Mouse (Mus musculus): ENCODE data around the gene Ubl4b. TPM values are rescaled to one million over a fixed set of nuclear protein-coding genes. Genes with fewer than 3 reads are reported as not detected.

Gene Ubl4b
- polyA plus RNA-seq, 1 experiment from 2014 or later: not detected

DNA sequence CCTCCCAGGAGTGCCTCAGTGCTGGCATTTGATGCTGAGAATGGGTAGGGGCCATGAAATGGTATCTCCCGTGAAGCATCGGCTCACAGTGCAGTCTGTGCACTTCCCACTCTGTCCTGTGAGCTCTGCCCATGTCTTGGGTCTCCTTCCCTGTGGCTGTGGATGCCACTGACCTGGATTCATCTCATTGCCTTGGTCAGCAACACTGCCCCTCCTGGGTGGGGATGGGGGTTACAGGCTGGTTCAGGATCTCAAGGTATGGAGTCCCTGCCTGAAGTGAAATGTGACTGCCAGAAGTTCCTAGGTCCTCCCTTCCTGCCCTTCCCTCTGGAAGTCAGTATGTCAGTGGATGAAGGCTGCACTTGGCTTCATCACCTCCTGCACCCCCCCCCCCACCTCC is 7.2 kb upstream of the Ubl4b start:
- 76% methylated on average over 2 of the region's 2 CpGs for WGBS
- no peaks in the 10 kb centered on the region for H3K9me3 ChIP-seq
- no peak overlapping the region for H3K4me3 ChIP-seq
- peaks cover 14% of the 10 kb centered on the region for H3K27me3 ChIP-seq (ENCODE audit: insufficient read depth, poor library complexity, severe bottlenecking)
- H3K4me1 ChIP-seq (replicated peaks): peaks cover 29% of the 10 kb centered on the region
- no peaks in the 10 kb centered on the region for H3K36me3 ChIP-seq
- no peak for DNase-seq (ENCODE audit: low spot score)
- no peak overlapping the region for H3K27ac ChIP-seq

GRCm38 (mm10) chr3:107559183-107559582 is 4.3 kb upstream of the Ubl4b start:
- Histone ChIP-seq H3K4me1 (replicated peaks) (peaks cover 23% of the 10 kb centered on the region), H3K36me3 (no peaks in the 10 kb centered on the region), H3K4me3 (no peak overlapping the region), H3K27ac (no peak overlapping the region), H3K9me3 (no peaks in the 10 kb centered on the region), H3K27me3 (ENCODE audit: insufficient read depth, poor library complexity, severe bottlenecking) (peaks cover 14% of the 10 kb centered on the region)
- peak; percentile 72 for DNase-seq (ENCODE audit: low spot score)
- WGBS: 26% methylated on average over 3 of the region's 3 CpGs

DNA sequence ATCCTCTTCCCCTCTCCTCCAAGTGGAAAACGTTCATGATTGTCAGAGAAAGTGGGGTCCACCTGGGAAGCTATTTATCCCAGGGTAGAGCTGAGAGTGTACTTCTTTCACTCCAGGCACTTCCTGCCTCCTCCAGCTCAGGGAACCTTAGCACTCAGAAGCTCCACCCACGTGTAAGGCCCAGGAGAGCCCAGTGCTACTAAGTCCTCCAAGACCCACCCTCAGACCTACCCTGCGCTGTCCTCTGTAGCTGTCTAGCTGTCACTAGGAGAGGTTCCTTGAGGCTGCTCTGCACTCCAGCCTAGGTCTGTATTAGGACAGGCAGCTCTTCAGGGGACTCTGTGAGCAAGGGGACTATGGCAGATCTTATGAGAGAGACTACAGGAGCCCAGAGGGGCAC is 3.9 kb upstream of the Ubl4b start:
- Histone ChIP-seq H3K9me3 (no peaks in the 10 kb centered on the region), H3K27ac (no peak overlapping the region), H3K4me1 (replicated peaks) (peaks cover 20% of the 10 kb centered on the region), H3K27me3 (ENCODE audit: insufficient read depth, poor library complexity, severe bottlenecking) (peaks cover 14% of the 10 kb centered on the region), H3K4me3 (no peak overlapping the region), H3K36me3 (no peaks in the 10 kb centered on the region)
- no peak for DNase-seq (ENCODE audit: low spot score)
- 35% methylated on average over 3 of the region's 3 CpGs for WGBS

DNA sequence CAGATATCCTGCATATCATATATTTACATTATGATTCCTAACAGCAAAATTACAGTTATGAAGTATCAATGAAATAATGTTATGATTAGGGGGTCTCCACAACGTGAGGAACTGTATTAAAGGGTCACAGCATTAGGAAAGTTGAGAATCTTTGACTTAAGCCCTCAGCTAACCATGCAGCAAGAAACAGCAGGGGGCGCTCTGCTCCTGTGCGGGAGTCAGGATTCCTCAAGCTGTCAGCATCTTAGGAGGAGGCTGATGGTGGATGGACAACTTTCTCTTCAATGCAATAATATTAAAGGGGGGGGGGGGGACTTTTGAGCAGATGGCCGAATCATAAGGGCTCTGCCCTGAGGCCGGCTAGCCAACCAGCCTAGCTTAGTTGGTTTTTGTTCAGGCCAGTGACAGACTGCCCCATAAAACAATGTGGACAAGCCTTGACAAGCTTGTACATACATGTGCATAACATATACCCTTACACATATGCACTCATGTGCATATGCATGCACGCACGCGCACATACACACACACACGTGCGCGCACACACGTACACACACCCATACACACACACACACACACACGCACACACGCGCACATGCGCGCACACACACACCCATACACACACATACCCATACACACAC is 4.3 kb downstream of the Ubl4b start:
- Histone ChIP-seq H3K4me3 (no peak overlapping the region), H3K4me1 (replicated peaks) (peaks cover 19% of the 10 kb centered on the region), H3K36me3 (no peaks in the 10 kb centered on the region), H3K9me3 (no peaks in the 10 kb centered on the region), H3K27me3 (ENCODE audit: insufficient read depth, poor library complexity, severe bottlenecking) (no peaks in the 10 kb centered on the region; the same call in 1 of the 2 replicates), H3K27ac (no peak overlapping the region)
- DNase-seq (ENCODE audit: low spot score): peak; percentile 67
- 75% methylated on average over 17 of the region's 17 CpGs for WGBS

DNA sequence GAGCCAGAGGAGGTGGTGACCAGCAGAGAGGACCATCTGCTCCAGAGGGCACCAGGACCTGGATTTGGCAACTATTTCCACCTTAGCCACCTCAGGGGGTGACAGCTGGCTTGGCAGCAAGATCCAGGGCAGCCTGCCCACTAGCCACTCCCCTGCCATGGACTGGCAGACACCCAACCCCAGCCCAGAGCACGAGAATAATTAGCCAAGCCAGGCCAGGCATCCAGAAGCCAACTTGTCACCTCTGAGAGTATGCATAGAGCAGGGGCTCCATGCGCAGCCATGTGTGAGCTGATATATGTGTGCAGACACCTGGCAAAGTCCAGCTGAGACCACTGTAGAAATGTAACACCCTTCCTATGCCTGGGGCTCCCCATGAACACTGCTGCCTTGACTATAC is 7.9 kb downstream of the Ubl4b start:
- H3K36me3 ChIP-seq: no peaks in the 10 kb centered on the region
- H3K4me1 ChIP-seq (replicated peaks): peaks cover 15% of the 10 kb centered on the region; the same call in 1 of the 2 replicates
- no peak for DNase-seq (ENCODE audit: low spot score)
- 81% methylated on average over 2 of the region's 2 CpGs for WGBS
- no peaks in the 10 kb centered on the region for H3K9me3 ChIP-seq
- no peak overlapping the region for H3K4me3 ChIP-seq
- H3K27ac ChIP-seq: no peak overlapping the region
- no peaks in the 10 kb centered on the region for H3K27me3 ChIP-seq (ENCODE audit: insufficient read depth, poor library complexity, severe bottlenecking)

DNA sequence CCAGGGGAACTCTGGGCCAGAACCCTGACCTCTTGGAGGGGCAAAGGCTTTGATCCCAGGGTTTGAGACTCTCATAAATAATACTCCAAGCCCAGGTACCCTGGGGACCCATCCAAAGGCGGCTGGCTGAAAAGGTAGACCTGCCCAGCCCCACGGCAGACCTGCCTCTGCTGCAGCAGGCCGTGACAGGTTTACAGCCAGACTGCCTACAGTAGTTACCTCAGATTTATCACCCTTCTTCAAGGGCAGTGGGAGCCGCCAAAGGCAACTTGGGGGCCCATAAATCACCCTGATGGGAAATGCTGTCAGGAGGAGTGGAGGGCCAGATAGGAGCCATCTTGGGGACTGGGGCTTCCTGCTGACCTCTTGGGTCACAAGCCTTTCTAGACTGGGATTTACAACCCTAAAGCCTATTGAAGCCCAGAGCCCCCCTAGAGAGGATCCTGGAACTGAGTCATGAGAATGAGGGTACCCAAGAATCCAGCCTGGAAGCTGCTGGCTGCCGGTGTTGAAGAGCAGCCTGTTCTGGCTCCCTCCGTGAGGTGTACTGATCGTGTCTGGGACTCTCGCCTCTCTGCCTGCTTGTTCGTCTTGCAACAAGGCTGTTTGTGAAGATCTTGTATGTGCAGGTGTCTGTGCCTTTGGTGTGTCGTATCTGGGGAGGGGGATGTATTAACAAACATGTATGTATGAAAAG is 9.0 kb downstream of the Ubl4b start:
- H3K4me3 ChIP-seq: no peak overlapping the region
- no peaks in the 10 kb centered on the region for H3K9me3 ChIP-seq
- H3K36me3 ChIP-seq: no peaks in the 10 kb centered on the region
- no peak for DNase-seq (ENCODE audit: low spot score)
- WGBS: 79% methylated on average over 10 of the region's 10 CpGs
- H3K27ac ChIP-seq: no peak overlapping the region
- peaks cover 15% of the 10 kb centered on the region; the same call in 1 of the 2 replicates for H3K4me1 ChIP-seq (replicated peaks)
- no peaks in the 10 kb centered on the region for H3K27me3 ChIP-seq (ENCODE audit: insufficient read depth, poor library complexity, severe bottlenecking)

GRCm38 (mm10) chr3:107545278-107545677 is 9.6 kb downstream of the Ubl4b start:
- Histone ChIP-seq H3K36me3 (no peaks in the 10 kb centered on the region), H3K4me1 (replicated peaks) (peaks cover 12% of the 10 kb centered on the region; the same call in 1 of the 2 replicates), H3K27ac (no peak overlapping the region), H3K9me3 (no peaks in the 10 kb centered on the region), H3K27me3 (ENCODE audit: insufficient read depth, poor library complexity, severe bottlenecking) (no peaks in the 10 kb centered on the region), H3K4me3 (no peak overlapping the region)
- DNase-seq (ENCODE audit: low spot score): no peak
- WGBS: 79% methylated on average over 5 of the region's 5 CpGs

DNA sequence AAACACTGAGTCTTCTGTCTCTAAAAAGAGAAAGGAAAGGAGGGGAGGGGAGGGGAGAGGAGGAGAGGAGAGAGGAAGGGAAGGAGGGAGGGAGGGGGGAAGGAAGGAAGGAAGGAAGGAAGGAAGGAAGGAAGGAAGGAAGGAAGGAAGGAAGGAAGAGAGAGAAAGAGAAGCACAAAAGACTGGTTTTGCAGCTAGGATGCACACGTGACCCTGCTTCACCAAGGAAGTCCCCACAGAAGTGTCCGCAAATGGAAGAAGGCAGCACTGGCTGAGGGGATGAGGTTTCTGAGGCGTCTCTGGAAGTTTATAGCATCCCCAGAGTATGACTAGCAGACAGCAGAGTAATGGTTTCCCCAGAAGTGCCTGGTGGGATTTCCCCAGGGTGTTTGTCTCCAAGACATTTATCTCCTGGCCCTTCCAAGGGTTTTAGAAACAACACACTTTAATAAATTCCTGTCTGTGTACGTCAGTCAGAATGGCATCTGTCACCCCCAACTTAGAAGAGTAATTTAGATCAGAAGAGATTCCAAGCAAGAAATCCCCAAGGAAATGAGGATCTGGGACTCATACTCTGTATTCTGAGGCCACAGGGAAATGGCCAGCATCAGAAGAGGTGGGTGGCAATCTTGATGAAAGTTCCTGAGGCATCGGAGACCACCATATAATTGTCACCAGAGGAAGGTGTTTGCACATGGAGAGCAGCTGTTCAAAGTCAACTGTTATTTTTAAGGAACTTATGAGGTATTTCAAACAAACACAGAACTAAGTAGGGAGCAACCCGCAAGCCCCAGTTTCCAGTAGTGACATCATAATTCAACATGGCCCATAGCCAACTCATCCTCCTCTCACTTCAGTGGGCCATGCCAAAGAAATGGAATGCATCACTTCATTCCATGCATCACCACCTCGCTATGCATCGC is 11.5 kb downstream of the Ubl4b start:
- no peak overlapping the region for H3K4me3 ChIP-seq
- H3K9me3 ChIP-seq: no peaks in the 10 kb centered on the region
- no peak overlapping the region for H3K27ac ChIP-seq
- peaks cover 9% of the 10 kb centered on the region; the same call in 1 of the 2 replicates for H3K4me1 ChIP-seq (replicated peaks)
- whole genome bisulfite sequencing: 79% methylated on average over 8 of the region's 8 CpGs
- DNase-seq (ENCODE audit: low spot score): no peak
- H3K27me3 ChIP-seq (ENCODE audit: insufficient read depth, poor library complexity, severe bottlenecking): 0 out of 2 replicates have a peak, but pooled peaks cover 2% of the 10 kb centered on the region
- H3K36me3 ChIP-seq: no peaks in the 10 kb centered on the region

DNA sequence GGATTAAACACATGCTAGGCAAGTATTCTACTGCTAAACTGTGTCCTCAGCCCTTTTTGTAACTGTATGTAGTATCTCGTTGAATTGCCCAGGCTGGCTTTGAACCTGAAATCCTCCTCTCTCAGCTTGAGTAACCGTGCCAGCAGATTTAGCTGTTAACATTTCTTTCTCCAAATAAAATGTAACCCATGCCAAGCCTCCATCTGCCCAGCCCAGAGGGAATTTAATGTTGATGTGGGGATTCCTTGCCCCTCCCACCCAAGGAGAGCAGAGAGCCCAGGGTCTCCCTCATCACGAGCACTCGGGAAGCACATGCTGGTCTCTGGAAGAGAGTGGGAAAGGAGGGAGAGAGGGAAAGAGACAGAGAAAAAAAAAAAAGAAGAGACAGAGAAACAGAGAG is 12.3 kb downstream of the Ubl4b start:
- Histone ChIP-seq H3K36me3 (no peaks in the 10 kb centered on the region), H3K4me3 (no peak overlapping the region), H3K27me3 (ENCODE audit: insufficient read depth, poor library complexity, severe bottlenecking) (peaks cover 11% of the 10 kb centered on the region; the same call in 1 of the 2 replicates), H3K9me3 (no peaks in the 10 kb centered on the region), H3K4me1 (replicated peaks) (peaks cover 10% of the 10 kb centered on the region; the same call in 1 of the 2 replicates), H3K27ac (no peak overlapping the region)
- WGBS: 71% methylated on average over 4 of the region's 4 CpGs
- no peak for DNase-seq (ENCODE audit: low spot score)

DNA sequence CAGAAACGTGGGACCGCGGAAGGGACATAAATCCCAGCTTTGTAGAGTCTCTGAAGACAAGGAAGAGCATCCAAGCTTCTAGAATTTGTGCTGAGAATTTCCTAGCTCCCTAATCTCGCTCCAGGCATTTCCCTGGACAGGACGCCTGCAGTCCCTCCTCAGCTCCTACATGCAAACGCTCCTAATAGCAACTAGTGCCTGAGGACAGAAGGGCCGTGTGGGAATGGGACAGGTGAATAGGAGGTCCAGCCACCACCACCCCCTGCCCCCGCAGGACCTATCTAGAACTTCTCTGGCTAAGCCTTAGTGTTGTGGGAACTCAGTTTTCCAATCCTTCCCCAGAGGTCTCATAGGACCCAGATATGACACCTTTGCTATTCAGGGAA is 17.4 kb downstream of the Ubl4b start:
- peaks cover 33% of the 10 kb centered on the region for H3K27me3 ChIP-seq (ENCODE audit: insufficient read depth, poor library complexity, severe bottlenecking)
- peaks cover 11% of the 10 kb centered on the region for H3K4me1 ChIP-seq (replicated peaks)
- no peaks in the 10 kb centered on the region for H3K9me3 ChIP-seq
- peak overlapping the region; percentile 38; the same call in 1 of the 2 replicates for H3K4me3 ChIP-seq
- WGBS: 31% methylated on average over 8 of the region's 8 CpGs
- no peak for DNase-seq (ENCODE audit: low spot score)
- no peaks in the 10 kb centered on the region for H3K36me3 ChIP-seq
- H3K27ac ChIP-seq: peak overlapping the region; percentile 66; the same call in 1 of the 2 replicates

- WGBS: 9% methylated on average over 17 of the region's 17 CpGs
- H3K4me1 ChIP-seq (replicated peaks): peaks cover 11% of the 10 kb centered on the region
- H3K27ac ChIP-seq: peak overlapping the region; percentile 66
- peak; percentile 27 for DNase-seq (ENCODE audit: low spot score)
- H3K27me3 ChIP-seq (ENCODE audit: insufficient read depth, poor library complexity, severe bottlenecking): peaks cover 33% of the 10 kb centered on the region
- H3K4me3 ChIP-seq: peak overlapping the region; percentile 38
- H3K36me3 ChIP-seq: no peaks in the 10 kb centered on the region
- H3K9me3 ChIP-seq: no peaks in the 10 kb centered on the region
Observed at GRCm38 (mm10) chr3:107536810-107537503, 17.9 kb downstream of the Ubl4b start.

GRCm38 (mm10) chr3:107534951-107535350 is 19.9 kb downstream of the Ubl4b start:
- peaks cover 11% of the 10 kb centered on the region for H3K4me1 ChIP-seq (replicated peaks)
- no peak overlapping the region for H3K27ac ChIP-seq
- DNase-seq (ENCODE audit: low spot score): no peak
- H3K27me3 ChIP-seq (ENCODE audit: insufficient read depth, poor library complexity, severe bottlenecking): peaks cover 33% of the 10 kb centered on the region
- 87% methylated on average over 7 of the region's 7 CpGs for WGBS
- H3K9me3 ChIP-seq: no peaks in the 10 kb centered on the region
- H3K36me3 ChIP-seq: no peaks in the 10 kb centered on the region
- H3K4me3 ChIP-seq: no peak overlapping the region

Measured in hindbrain, embryonic 10.5 days (tissue).